Mouse (Mus musculus) urinary bladder, postnatal 10 days (tissue): Measurements from ENCODE around the gene Hoxa10.

Source experiments
- DNase-seq: peaks from one replicate; pipeline ENCODE4 v3.0.0; 2022; ENCODE audit warnings: low spot score

The Hoxa10 gene

GRCm38 (mm10) chr6:52182793-52183192 lies 57.9 kb downstream of the Hoxa10 start:
- no peak for DNase-seq

- no peak for DNase-seq
Observed at GRCm38 (mm10) chr6:52182030-52182429, 58.6 kb downstream of the Hoxa10 start.
